Mouse (Mus musculus) left cerebral cortex, postnatal 14 days (tissue): ENCODE measurements at regions not wholly inside any gene's neighbourhood (a gene's known extent, or its start where the extent isn't known, plus 50 kb on each side); places are given as distances from the start of the nearest gene placed in this dataset.

Source experiments
- DNase-seq, 2 experiments: peaks; one replicate each; pipeline ENCODE4 v3.0.0; 2021 to 2022; ENCODE audit warnings: low spot score in 2 of 2, mixed read lengths in 1 of 2
- intact Hi-C: fragments of 180-260 bp; cut with DNase I; formaldehyde crosslinking; loops from one replicate; pipeline ENCODE4 v1.15.1; 2025

DNA sequence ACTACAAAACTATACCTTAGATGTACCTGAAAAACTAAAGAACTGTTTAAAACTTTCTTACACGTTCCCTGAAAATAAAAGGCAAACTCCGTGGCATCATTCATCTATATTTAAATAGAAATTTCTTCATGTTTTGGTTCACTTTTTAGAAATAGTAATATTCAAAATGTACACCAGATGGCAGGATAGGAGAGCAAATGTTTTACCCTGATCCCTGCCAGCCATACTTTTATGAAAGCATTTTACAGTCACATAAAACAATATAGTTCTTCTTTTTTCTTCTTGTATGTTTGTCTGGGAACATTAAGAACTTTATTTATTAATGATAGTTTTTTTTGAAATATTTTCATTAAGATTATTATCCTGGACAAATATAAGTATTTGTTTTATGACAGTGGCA is 68.5 kb downstream of the 4921530L21Rik start:
- intact Hi-C loops = loop anchor here (1.0 kb wide), 1 partner anchor 959 kb away; no protein-coding TSS in a partner anchor
- DNase-seq = peak in 1 of 2 experiments; percentile 31

- no peak for DNase-seq
- intact Hi-C loops = no loop called here
Measured at GRCm38 (mm10) chr14:95956056-95956729, 75.1 kb downstream of the 4921530L21Rik start.

DNA sequence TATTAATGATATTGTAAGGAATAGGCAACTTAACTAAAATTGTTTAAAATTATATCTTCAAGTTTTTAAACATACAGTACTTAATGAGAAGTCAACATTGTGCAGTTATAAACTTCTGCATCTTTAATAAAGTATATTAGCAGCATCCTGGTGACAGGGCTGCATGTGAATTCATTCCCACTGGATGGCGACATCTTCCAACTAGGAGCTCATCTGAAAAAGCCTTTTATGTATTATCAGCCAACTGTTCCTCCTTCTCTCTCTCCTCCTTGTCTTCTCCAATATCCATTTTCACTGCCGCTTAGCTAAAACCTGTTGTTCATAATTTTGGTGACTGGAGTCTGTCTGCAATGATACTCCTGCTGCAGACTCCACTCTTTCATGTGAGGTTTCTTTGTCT is 103.0 kb downstream of the 4921530L21Rik start:
- DNase-seq = peak; percentile 18 to 47
- intact Hi-C loops = no loop called here

DNA sequence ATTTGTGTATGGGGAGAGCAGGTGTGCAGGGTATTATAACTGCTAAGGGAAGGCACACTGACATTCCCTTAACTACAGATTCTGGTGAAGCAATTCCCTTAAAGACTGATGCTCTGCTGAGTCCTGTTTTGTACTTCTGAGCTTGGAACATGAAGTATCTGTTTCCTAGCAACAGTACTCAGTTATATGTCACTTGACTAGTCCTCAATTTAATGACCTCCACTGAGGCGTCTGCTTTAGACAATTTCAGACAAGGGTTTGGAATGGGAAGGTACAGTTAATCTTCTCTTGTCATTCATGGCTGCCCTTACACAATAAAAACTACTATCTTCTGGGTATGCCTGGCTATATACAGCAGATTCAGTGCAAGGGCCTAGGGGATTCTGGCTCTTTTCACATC is 117.3 kb downstream of the 4921530L21Rik start:
- DNase-seq = no peak
- intact Hi-C loops = no loop called here

DNA sequence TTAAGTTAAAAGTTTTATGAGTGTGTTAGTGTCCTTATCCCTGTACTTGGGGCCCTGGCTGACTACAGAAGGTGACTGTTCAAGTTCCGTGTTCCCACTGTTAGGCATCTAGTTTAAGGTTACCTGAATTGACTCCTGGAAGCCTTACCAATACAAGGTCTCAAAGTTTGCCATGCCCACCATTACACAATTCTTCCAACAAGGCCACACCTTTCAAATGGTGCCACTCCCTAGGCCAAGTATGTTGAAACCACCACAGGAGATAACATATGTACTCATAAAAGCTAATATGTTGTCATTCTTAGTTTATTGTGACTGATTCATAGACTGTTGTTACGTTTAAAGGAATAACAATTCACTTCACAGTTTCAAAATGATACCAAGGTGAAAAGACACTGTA is 140.6 kb downstream of the 4921530L21Rik start:
- DNase-seq = no peak
- intact Hi-C loops = no loop called here
